Mouse (Mus musculus) myocyte (in vitro differentiated cells): ENCODE data around the gene Tfpt. TPM values are rescaled to one million over a fixed set of nuclear protein-coding genes. Genes with fewer than 3 reads are reported as not detected.

Experiments used
- H3K27me3 ChIP-seq: one replicate; pipeline ENCODE4 v1.6.1; 2011; ENCODE audit not compliant: control insufficient read depth, insufficient read depth, insufficient read length
- H3K36me3 ChIP-seq: one replicate; pipeline ENCODE4 v1.6.1; 2011; ENCODE audit not compliant: control insufficient read depth, insufficient read depth
- H3K4me2 ChIP-seq: one replicate; pipeline ENCODE4 v1.6.1; 2011; ENCODE audit warnings: low read depth, control low read depth
- H3K4me3 ChIP-seq: one replicate; pipeline ENCODE4 v1.5.1; 2011; ENCODE audit warnings: mild to moderate bottlenecking, control low read depth, moderate library complexity
- H3K79me2 ChIP-seq: one replicate; pipeline ENCODE4 v1.6.1; 2011; ENCODE audit not compliant: control insufficient read depth, insufficient read depth
- H3ac ChIP-seq: one replicate; pipeline ENCODE4 v1.6.1; 2011; ENCODE audit not compliant: control insufficient read depth, insufficient read length
- CEBPB ChIP-seq: IDR thresholded peaks from 2 replicates; pipeline ENCODE4 v1.6.1; 2011; ENCODE audit warnings: mild to moderate bottlenecking, moderate library complexity; ENCODE audit not compliant: poor library complexity, insufficient read depth, severe bottlenecking
- E2F4 ChIP-seq: IDR thresholded peaks from one replicate; pipeline ENCODE4 v1.6.1; 2011; ENCODE audit warnings: mild to moderate bottlenecking, control low read depth, moderate library complexity; ENCODE audit not compliant: insufficient read depth
- MAX ChIP-seq: IDR thresholded peaks from one replicate; pipeline ENCODE4 v1.6.1; 2011; ENCODE audit warnings: low read depth, mild to moderate bottlenecking, control low read depth
- MYOD1 ChIP-seq, 3 experiments: IDR thresholded peaks; one replicate each; pipeline ENCODE4 v1.6.1; 2011; ENCODE audit warnings: control low read depth in 2 of 3, low read depth in 2 of 3, mild to moderate bottlenecking in 2 of 3, moderate library complexity in 1 of 3; ENCODE audit not compliant: insufficient read length in 2 of 3, control insufficient read depth in 1 of 3
- MYOG ChIP-seq, 3 experiments: IDR thresholded peaks; one replicate each; pipeline ENCODE4 v1.6.1; 2011; ENCODE audit warnings: control low read depth in 2 of 3, low read depth in 2 of 3, mild to moderate bottlenecking in 2 of 3; ENCODE audit not compliant: insufficient read length in 2 of 3, control insufficient read depth in 1 of 3, insufficient read depth in 1 of 3
- POLR2A ChIP-seq: IDR thresholded peaks from one replicate; pipeline ENCODE4 v1.6.1; 2011; ENCODE audit warnings: low read depth, mild to moderate bottlenecking, control low read depth, moderate library complexity; ENCODE audit not compliant: insufficient read length
- POLR2AphosphoS2 ChIP-seq: IDR thresholded peaks from one replicate; pipeline ENCODE4 v1.6.1; 2011; ENCODE audit warnings: low read depth, control low read depth; ENCODE audit not compliant: insufficient read length
- REST ChIP-seq: IDR thresholded peaks from one replicate; pipeline ENCODE4 v1.6.1; 2011; ENCODE audit warnings: mild to moderate bottlenecking, control low read depth, moderate library complexity; ENCODE audit not compliant: insufficient read depth, insufficient read length
- SRF ChIP-seq: IDR thresholded peaks from one replicate; pipeline ENCODE4 v1.6.1; 2011; ENCODE audit warnings: low read depth; ENCODE audit not compliant: control insufficient read depth, insufficient read length
- TCF12 ChIP-seq: IDR thresholded peaks from one replicate; pipeline ENCODE4 v1.6.1; 2011; ENCODE audit warnings: mild to moderate bottlenecking, control low read depth; ENCODE audit not compliant: poor library complexity, insufficient read depth, severe bottlenecking
- TCF3 ChIP-seq: IDR thresholded peaks from one replicate; pipeline ENCODE4 v1.6.1; 2011; ENCODE audit warnings: low read depth, control low read depth; ENCODE audit not compliant: insufficient read length
- USF1 ChIP-seq: IDR thresholded peaks from one replicate; pipeline ENCODE4 v1.6.1; 2011; ENCODE audit warnings: low read depth, mild to moderate bottlenecking, control low read depth, moderate library complexity
- polyA plus RNA-seq: library from polyadenylated mRNA; unstranded; fragments of >200 nt; fragmentation: generic; extraction: Trizol; gene quantifications from one replicate; pipeline ENCODE4 v1.2.1, GENCODE M21; 2012; ENCODE audit warnings: missing spikeins

Gene Tfpt
- polyA plus RNA-seq, 1 experiment: 27.2 TPM

DNA sequence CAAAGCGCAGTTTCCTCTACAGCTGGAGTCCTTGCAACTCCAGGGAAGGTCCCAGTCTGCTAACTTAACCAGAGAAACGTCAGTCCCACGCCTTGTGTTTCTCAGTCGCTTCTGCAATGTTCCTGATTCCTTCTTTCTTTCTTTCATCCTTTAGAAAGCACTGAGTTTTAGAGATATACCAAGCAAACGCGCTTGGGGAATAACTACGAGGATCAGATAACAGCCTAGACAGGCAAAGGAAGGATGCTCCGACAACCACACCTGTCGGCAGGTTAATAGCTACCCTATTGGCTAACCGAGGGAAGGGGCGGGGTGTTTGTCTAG, 14.6 kb upstream of the Tfpt start:
- Histone ChIP-seq H3K4me3 (peak overlapping the region; percentile 68), H3ac (no peak overlapping the region), H3K4me2 (peak overlapping the region; percentile 76), H3K27me3 (no peaks in the 10 kb centered on the region), H3K36me3 (no peaks in the 10 kb centered on the region), H3K79me2 (peaks cover 38% of the 10 kb centered on the region)
- TF ChIP-seq USF1: no peak
- TF ChIP-seq TCF12: no peak
- TF ChIP-seq POLR2A: no peak
- no peak for TF ChIP-seq E2F4
- no peak for TF ChIP-seq POLR2AphosphoS2
- TF ChIP-seq TCF3: no peak
- TF ChIP-seq REST: no peak
- TF ChIP-seq CEBPB: no peak
- no peak for TF ChIP-seq SRF

DNA sequence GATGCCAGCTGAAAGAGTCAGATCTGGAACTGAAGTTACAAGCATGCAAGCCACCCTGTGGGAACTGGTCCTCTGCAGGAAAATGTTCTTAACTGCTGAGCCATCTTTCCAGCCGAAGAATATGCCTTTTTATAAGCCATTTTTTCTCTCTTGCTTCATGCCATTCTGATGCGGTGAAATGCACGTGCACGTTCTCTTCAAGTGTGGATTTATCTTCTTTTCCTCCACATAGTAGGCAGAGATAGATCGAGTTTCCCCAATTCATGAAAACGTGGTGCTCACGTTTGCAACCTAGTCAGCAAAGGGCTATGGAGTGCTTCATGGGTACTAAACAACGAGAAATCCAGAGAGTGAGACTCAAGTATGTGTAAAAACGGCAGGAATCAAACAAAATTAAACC, 14.1 kb upstream of the Tfpt start:
- Histone ChIP-seq H3K36me3 (no peaks in the 10 kb centered on the region), H3ac (no peak overlapping the region), H3K27me3 (no peaks in the 10 kb centered on the region), H3K79me2 (peaks cover 33% of the 10 kb centered on the region), H3K4me3 (peak overlapping the region; percentile 68), H3K4me2 (peak overlapping the region; percentile 76)
- no peak for TF ChIP-seq USF1
- no peak for TF ChIP-seq SRF
- TF ChIP-seq POLR2A: no peak
- no peak for TF ChIP-seq TCF12
- no peak for TF ChIP-seq POLR2AphosphoS2
- no peak for TF ChIP-seq TCF3
- TF ChIP-seq MYOD1 (IDR thresholded peaks at IDR 0.05; ENCODE audit: control insufficient read depth in 1 of 3, insufficient read length in 2 of 3, low read depth in 2 of 3): no peak
- TF ChIP-seq MAX: no peak
- no peak for TF ChIP-seq E2F4
- TF ChIP-seq REST: no peak
- no peak for TF ChIP-seq MYOG (IDR thresholded peaks at IDR 0.05; ENCODE audit: control insufficient read depth in 1 of 3, insufficient read depth in 1 of 3, insufficient read length in 2 of 3, low read depth in 2 of 3)
- no peak for TF ChIP-seq CEBPB

DNA sequence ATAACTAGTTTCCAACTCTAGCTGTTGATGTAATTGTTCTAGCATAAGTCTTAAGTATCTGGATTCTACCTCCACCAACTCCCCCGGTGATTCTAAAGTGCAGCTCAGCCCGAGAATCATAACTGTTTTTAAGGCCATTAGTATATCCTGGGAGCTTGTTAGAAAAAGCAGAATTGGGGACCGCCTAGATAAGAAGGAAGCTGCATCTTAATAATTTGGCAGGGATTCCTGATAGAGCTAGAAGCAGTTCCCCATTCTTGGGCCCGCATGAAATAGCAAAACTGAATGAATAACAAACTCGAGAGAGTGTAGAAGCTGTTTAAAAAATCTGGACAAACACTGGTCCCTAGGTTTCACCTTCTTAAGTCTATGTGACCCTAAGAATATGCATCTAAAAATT, 13.7 kb upstream of the Tfpt start:
- no peak overlapping the region for H3ac ChIP-seq
- peaks cover 29% of the 10 kb centered on the region for H3K79me2 ChIP-seq
- no peak overlapping the region for H3K4me3 ChIP-seq
- TF ChIP-seq TCF12: no peak
- no peak overlapping the region for H3K4me2 ChIP-seq
- no peaks in the 10 kb centered on the region for H3K27me3 ChIP-seq
- no peaks in the 10 kb centered on the region for H3K36me3 ChIP-seq

DNA sequence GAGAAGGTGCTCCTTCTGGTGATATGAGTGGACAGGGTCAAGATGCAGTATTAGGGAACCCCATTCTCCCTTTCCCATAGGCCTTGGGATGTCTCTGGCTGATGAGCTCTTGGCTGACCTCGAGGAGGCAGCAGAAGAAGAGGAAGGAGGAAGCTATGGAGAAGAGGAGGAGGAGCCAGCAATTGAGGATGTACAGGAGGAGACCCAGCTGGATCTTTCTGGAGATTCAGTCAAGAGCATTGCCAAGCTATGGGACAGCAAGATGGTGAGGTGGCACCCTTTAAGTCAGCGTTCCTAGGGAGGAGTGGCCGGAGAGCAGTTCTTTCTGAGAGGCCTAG, 718 bp upstream of the Tfpt start:
- Histone ChIP-seq H3K4me2 (peak overlapping the region; percentile 89), H3K27me3 (no peaks in the 10 kb centered on the region), H3ac (no peak overlapping the region), H3K79me2 (peaks cover 35% of the 10 kb centered on the region), H3K36me3 (peaks cover 12% of the 10 kb centered on the region), H3K4me3 (peak overlapping the region; percentile 69)
- TF ChIP-seq MAX (no peak), CEBPB (no peak), SRF (no peak), TCF3 (no peak)

DNA sequence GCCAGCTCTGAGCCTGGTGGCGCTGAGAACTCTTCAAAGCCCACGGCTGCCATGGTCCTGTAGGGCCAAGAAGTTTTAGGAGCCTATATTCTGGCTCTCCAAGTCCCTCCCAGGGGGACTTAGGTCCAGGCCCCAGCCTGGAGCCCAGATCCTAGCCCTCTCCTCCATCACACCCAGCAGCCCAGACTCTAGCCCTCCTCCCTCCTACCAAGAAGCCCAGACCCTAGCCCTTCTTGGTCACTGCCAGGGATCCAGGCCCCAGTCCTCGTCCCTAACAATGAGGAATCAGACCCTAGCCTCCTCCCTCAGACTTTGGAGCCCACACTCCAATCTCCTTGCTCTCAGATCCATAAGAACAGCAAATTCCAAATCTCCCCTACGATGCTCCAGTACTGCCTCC, 699 bp downstream of the Tfpt start:
- peaks cover 35% of the 10 kb centered on the region for H3K79me2 ChIP-seq
- H3K4me2 ChIP-seq: peak overlapping the region; percentile 94
- peaks cover 8% of the 10 kb centered on the region for H3K36me3 ChIP-seq
- peak overlapping the region; percentile 82 for H3ac ChIP-seq
- H3K4me3 ChIP-seq: peak overlapping the region; percentile 69
- no peaks in the 10 kb centered on the region for H3K27me3 ChIP-seq
- TF ChIP-seq POLR2AphosphoS2: no peak
- no peak for TF ChIP-seq SRF
- TF ChIP-seq E2F4: no peak
- TF ChIP-seq CEBPB: no peak
- TF ChIP-seq MAX: no peak
- no peak for TF ChIP-seq POLR2A

DNA sequence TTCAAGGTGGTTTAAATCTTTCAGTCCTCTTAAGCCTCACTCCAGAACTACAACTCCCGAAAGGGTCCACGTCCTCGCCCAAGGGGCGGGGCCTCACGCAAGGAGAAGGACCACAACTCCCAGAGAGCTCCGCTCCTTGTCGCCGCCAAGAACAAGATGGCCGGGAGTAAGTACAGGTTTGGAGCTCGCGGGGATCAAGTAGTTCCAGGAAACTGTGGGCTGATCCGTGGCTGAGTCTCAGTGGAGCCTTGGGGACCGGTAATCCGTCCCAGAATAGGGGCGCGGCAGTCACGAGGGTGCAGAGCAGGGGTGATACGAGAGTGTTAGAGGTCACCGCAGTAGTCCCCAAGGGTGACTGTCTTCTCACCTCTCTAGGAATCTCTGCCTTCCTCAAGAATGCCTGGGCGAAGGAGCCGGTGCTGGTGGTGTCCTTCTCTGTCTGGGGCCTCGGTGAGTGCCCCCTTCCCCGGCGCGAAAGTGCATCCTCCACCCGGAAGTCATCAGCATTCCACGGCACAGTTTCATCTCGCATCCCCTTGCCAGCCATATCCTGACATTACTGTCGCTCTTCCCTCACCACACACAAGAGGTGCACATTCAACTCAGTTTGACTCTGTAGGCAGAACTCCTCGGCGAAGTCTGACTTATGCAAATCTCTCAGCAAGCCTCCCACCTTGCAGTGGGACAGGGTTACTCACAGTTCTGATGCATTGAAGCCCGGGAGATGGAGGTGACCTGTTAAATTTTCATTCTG, 12.3 kb downstream of the Tfpt start, which contains the start of gene Ndufa3:
Gene Ndufa3, plus strand, starts transcription at position 132 of the 754 bp plus-strand sequence.
- H3ac ChIP-seq: peak within 1 kb of the TSS; percentile 38
- peaks cover 12% of the 10 kb centered on the region for H3K79me2 ChIP-seq
- H3K27me3 ChIP-seq: peaks cover 13% of the 10 kb centered on the region
- no peaks in the 10 kb centered on the region for H3K36me3 ChIP-seq
- H3K4me2 ChIP-seq: peak within 1 kb of the TSS; percentile 93
- H3K4me3 ChIP-seq: peak within 1 kb of the TSS; percentile 64
- TF ChIP-seq POLR2A: peak; percentile 56
- TF ChIP-seq POLR2AphosphoS2: peak; percentile 61
- no peak for TF ChIP-seq REST
